8 mouse cellular contexts compared by ENCODE assay signal in genomic region chr12:52701201-52701641, GRCm38 (mm10). TPM values are rescaled to one million over a fixed set of nuclear protein-coding genes. Genes with fewer than 3 reads are reported as not detected.
A peak's percentile ranks its signal among the peaks of the same experiment; 100 is the strongest.
DNase-seq lines count a peak whose midpoint lies in the region; ATAC-seq and TF ChIP-seq lines count a peak whose summit lies in the region.

No protein-coding gene starts in this region.

- no peak overlapping the region for H3K27ac ChIP-seq in ES-Bruce4 (ENCODE audit: insufficient read depth, low read length)
- peak overlapping the region; percentile 88 for H3K27ac ChIP-seq in embryonic facial prominence, embryonic 13.5 days
- peak overlapping the region; percentile 89 for H3K27ac ChIP-seq in hindbrain, embryonic 10.5 days
- no peak overlapping the region; the same call in 1 of the 2 replicates for H3K27ac ChIP-seq in liver, embryonic 13.5 days

- DNase-seq in cerebellum, adult 11-12 months = peak; percentile 32
- DNase-seq in cerebellum, postnatal 4 days (ENCODE audit: low spot score in 2 of 2) = no peak
- DNase-seq in hindbrain, embryonic 10.5 days (ENCODE audit: low spot score) = peak; percentile 47
- DNase-seq in liver, embryonic 13.5 days = peak; percentile 7
- DNase-seq in left cerebral cortex, adult 9 months (ENCODE audit: low spot score in 2 of 2) = no peak

- no peaks in the 10 kb centered on the region for H3K27me3 ChIP-seq in ES-Bruce4 (ENCODE audit: control insufficient read depth, insufficient read depth, low read length, poor library complexity, severe bottlenecking)
- no peaks in the 10 kb centered on the region for H3K27me3 ChIP-seq in embryonic facial prominence, embryonic 13.5 days
- H3K27me3 ChIP-seq in hindbrain, embryonic 10.5 days (ENCODE audit: insufficient read depth, poor library complexity, severe bottlenecking) = no peaks in the 10 kb centered on the region
- H3K27me3 ChIP-seq in liver, embryonic 13.5 days = no peaks in the 10 kb centered on the region

- H3K9me3 ChIP-seq in ES-Bruce4 (replicated peaks; ENCODE audit: control insufficient read depth, insufficient read depth, low read length, poor library complexity, severe bottlenecking) = no peaks in the 10 kb centered on the region
- H3K9me3 ChIP-seq in embryonic facial prominence, embryonic 13.5 days = no peaks in the 10 kb centered on the region
- H3K9me3 ChIP-seq in hindbrain, embryonic 10.5 days = no peaks in the 10 kb centered on the region
- H3K9me3 ChIP-seq in liver, embryonic 13.5 days (replicated peaks) = no peaks in the 10 kb centered on the region

- H3K4me1 ChIP-seq in ES-Bruce4 (ENCODE audit: control insufficient read depth, insufficient read depth, low read length) = no peaks in the 10 kb centered on the region
- H3K4me1 ChIP-seq in embryonic facial prominence, embryonic 13.5 days = peaks cover 49% of the 10 kb centered on the region
- peaks cover 59% of the 10 kb centered on the region for H3K4me1 ChIP-seq in hindbrain, embryonic 10.5 days (replicated peaks)
- H3K4me1 ChIP-seq in liver, embryonic 13.5 days (replicated peaks) = peaks cover 27% of the 10 kb centered on the region

- peak overlapping the region; percentile 56 for H3K4me2 ChIP-seq in embryonic facial prominence, embryonic 13.5 days
- H3K4me2 ChIP-seq in liver, embryonic 13.5 days = peak overlapping the region; percentile 46

- 0 out of 2 replicates have a peak, but pooled peaks have one; percentile 22 for ATAC-seq in embryonic facial prominence, embryonic 13.5 days (ENCODE audit: insufficient number of reproducible peaks, insufficient read depth, low FRiP score, low TSS enrichment, low read depth)
- peak; percentile 86 for ATAC-seq in liver, embryonic 13.5 days (ENCODE audit: low read depth)
- peak; percentile 50 for ATAC-seq in monocyte, adult 5-6 weeks (replicated peaks; ENCODE audit: insufficient number of reproducible peaks, low FRiP score, low TSS enrichment, poor library complexity, severe bottlenecking)

- peak overlapping the region; percentile 34 for H3K4me3 ChIP-seq in ES-Bruce4 (ENCODE audit: low read depth, low read length)
- peak overlapping the region; percentile 27 for H3K4me3 ChIP-seq in embryonic facial prominence, embryonic 13.5 days
- H3K4me3 ChIP-seq in hindbrain, embryonic 10.5 days = peak overlapping the region; percentile 57
- no peak overlapping the region for H3K4me3 ChIP-seq in liver, embryonic 13.5 days (replicated peaks)

- no peak for TF ChIP-seq CTCF in ES-Bruce4 (IDR thresholded peaks at IDR 0.05; ENCODE audit: low read depth, low read length)

- H3K9ac ChIP-seq in ES-Bruce4 (ENCODE audit: low read depth, poor library complexity, severe bottlenecking) = peak overlapping the region; percentile 35; the same call in 1 of the 2 replicates
- peak overlapping the region; percentile 51 for H3K9ac ChIP-seq in embryonic facial prominence, embryonic 13.5 days
- no peak overlapping the region for H3K9ac ChIP-seq in liver, embryonic 13.5 days

- TF ChIP-seq EP300 in ES-Bruce4 (IDR thresholded peaks at IDR 0.05; ENCODE audit: insufficient read depth, low read depth, low read length) = no peak

- WGBS in embryonic facial prominence, embryonic 13.5 days = 10% methylated on average over 9 of the region's 9 CpGs
- WGBS in hindbrain, embryonic 10.5 days = 19% methylated on average over 9 of the region's 9 CpGs
- 18% methylated on average over 9 of the region's 9 CpGs for WGBS in liver, embryonic 13.5 days (ENCODE audit: insufficient replicate concordance)

- TF ChIP-seq POLR2A in ES-Bruce4 (IDR thresholded peaks at IDR 0.05; ENCODE audit: insufficient read depth, low read length) = no peak

- H3K36me3 ChIP-seq in ES-Bruce4 (ENCODE audit: control insufficient read depth, insufficient read depth, low read length, poor library complexity, severe bottlenecking) = no peaks in the 10 kb centered on the region
- no peaks in the 10 kb centered on the region for H3K36me3 ChIP-seq in embryonic facial prominence, embryonic 13.5 days
- H3K36me3 ChIP-seq in hindbrain, embryonic 10.5 days = peaks cover 8% of the 10 kb centered on the region; the same call in 1 of the 2 replicates
- H3K36me3 ChIP-seq in liver, embryonic 13.5 days = no peaks in the 10 kb centered on the region

RNA-seq across cellular contexts. Expression of gene Akap6, which starts 2.0 kb away (rescaled TPM):
- polyA plus RNA-seq in ES-Bruce4 (2011; ENCODE audit: insufficient read depth, insufficient read length, low read depth, missing spikeins) = 0.06 TPM in 2 replicates
- polyA plus RNA-seq in embryonic facial prominence, embryonic 13.5 days (2015; fragmentation: Nextera tagmentation; extraction: Ambion mirVana) = 1.3 and 1.4 TPM in 2 replicates
- 11.2 and 18.7 TPM in 2 replicates for polyA plus RNA-seq in hindbrain, embryonic 10.5 days (2016; fragmentation: Nextera tagmentation; extraction: Ambion mirVana)
- polyA plus RNA-seq in liver, embryonic 13.5 days (2015; fragmentation: Nextera tagmentation; extraction: Ambion mirVana) = 0.03 and 0.05 TPM in 2 replicates
- 0.10 to 0.11 TPM in 2 of 3 replicates, not detected in the other for total RNA-seq in monocyte, adult 5-6 weeks (2017)

Comparison
In these comparisons a context has a peak if more than half of its experiments do, and no peak if none do; other contexts are left out.
1. DNase-seq: peak in cerebellum, adult 11-12 months (single experiment), hindbrain, embryonic 10.5 days (single experiment) and liver, embryonic 13.5 days (single experiment); none in cerebellum, postnatal 4 days (0 of 2) and left cerebral cortex, adult 9 months (0 of 2).
2. H3K27ac ChIP-seq: peak in embryonic facial prominence, embryonic 13.5 days (single experiment) and hindbrain, embryonic 10.5 days (single experiment); none in ES-Bruce4 (single experiment) and liver, embryonic 13.5 days (single experiment).
3. ATAC-seq: peak in every context shown above with its lines; median percentile 86 in liver, embryonic 13.5 days; 50 in monocyte, adult 5-6 weeks; 22 in embryonic facial prominence, embryonic 13.5 days.